Mouse (Mus musculus): ENCODE measurements at regions not wholly inside any gene's neighbourhood (a gene's known extent, or its start where the extent isn't known, plus 50 kb on each side); places are given as distances from the start of the nearest gene placed in this dataset.

DNA sequence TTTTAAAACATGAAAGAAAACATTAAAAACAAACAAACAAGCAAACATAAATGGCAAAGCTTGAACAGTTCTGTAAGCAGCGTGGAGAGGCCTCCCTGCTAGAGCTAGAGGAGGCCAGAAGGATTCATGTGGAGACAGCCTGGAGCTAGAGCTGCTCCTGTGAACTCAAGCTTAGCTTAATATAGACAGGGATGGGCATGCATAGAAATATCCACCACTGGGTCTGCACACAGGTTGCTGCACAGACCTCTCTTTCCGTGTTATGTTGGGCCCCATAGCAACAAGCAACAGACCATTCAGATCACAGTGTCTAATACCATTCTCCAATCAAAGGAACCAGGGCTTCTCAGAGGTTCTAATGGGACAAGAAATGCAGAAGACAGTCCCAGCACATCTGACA is 122.9 kb upstream of the Magi3 start:
- no peaks in the 10 kb centered on the region for H3K36me3 ChIP-seq
- H3K9me3 ChIP-seq: no peaks in the 10 kb centered on the region
- no peak overlapping the region for H3K4me2 ChIP-seq (replicated peaks)
- no peak overlapping the region for H3K27ac ChIP-seq
- WGBS: 85% methylated on average over 2 of the region's 2 CpGs
- H3K4me1 ChIP-seq (replicated peaks): no peaks in the 10 kb centered on the region
- H3K4me3 ChIP-seq (replicated peaks): no peak overlapping the region
- no peaks in the 10 kb centered on the region for H3K27me3 ChIP-seq (replicated peaks)
- H3K9ac ChIP-seq: no peak overlapping the region
- ATAC-seq: no peak

DNA sequence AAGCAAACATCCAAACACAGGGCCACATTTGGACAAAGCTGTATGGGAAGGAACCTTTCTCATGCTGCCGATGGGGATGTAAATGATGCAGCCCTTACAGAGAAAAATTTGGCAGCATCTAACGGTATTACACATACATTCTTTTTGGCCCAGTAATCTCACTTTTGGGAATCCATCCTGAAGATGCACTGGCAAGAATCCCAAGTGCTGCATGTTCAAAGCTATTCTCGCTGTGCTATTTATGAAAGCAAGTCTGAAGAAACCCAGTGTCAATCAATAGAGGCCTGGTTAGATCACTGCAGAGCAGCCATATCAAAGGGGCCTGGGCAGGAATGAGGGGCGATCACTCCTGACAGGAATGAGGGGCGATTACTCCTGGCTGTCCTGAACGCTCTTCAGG is 122.0 kb upstream of the Magi3 start:
- Histone ChIP-seq H3K9ac (no peak overlapping the region), H3K27ac (no peak overlapping the region), H3K27me3 (replicated peaks) (no peaks in the 10 kb centered on the region), H3K36me3 (no peaks in the 10 kb centered on the region), H3K9me3 (no peaks in the 10 kb centered on the region), H3K4me3 (replicated peaks) (no peak overlapping the region), H3K4me2 (replicated peaks) (no peak overlapping the region), H3K4me1 (replicated peaks) (no peaks in the 10 kb centered on the region)
- no peak for ATAC-seq
- WGBS: 67% methylated on average over 6 of the region's 6 CpGs

- no peaks in the 10 kb centered on the region for H3K9me3 ChIP-seq
- H3K27ac ChIP-seq: no peak overlapping the region
- WGBS: 73% methylated on average over 2 of the region's 2 CpGs
- H3K4me2 ChIP-seq (replicated peaks): no peak overlapping the region
- no peak for ATAC-seq
- H3K4me1 ChIP-seq (replicated peaks): no peaks in the 10 kb centered on the region
- no peak overlapping the region for H3K9ac ChIP-seq
- H3K4me3 ChIP-seq (replicated peaks): no peak overlapping the region
- no peaks in the 10 kb centered on the region for H3K27me3 ChIP-seq (replicated peaks)
- H3K36me3 ChIP-seq: no peaks in the 10 kb centered on the region
Observed at GRCm38 (mm10) chr3:104340331-104340730, 120.2 kb upstream of the Magi3 start.

DNA sequence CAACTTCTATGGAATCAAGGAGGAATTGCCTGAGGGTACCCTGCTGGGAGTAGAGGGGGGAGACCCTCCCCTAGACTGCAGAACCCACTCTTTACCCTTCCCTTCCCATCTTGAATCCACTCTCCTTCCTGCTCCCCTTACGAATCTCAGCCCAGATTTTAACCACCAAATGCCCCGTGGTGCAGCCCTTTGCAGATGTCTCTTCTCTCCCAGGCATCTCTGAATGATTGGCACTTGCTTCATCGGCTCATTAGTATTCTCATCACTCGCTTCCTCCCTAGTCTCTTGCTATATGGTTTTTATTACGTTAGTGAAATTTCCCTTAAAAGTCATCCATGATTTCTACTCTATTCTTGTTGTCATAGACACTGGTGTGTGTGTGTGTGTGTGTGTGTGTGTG is 116.7 kb upstream of the Magi3 start:
- Histone ChIP-seq H3K9me3 (no peaks in the 10 kb centered on the region), H3K36me3 (no peaks in the 10 kb centered on the region), H3K27ac (no peak overlapping the region), H3K4me1 (replicated peaks) (no peaks in the 10 kb centered on the region), H3K27me3 (replicated peaks) (no peaks in the 10 kb centered on the region), H3K9ac (no peak overlapping the region), H3K4me2 (replicated peaks) (no peak overlapping the region), H3K4me3 (replicated peaks) (no peak overlapping the region)
- 86% methylated on average over 5 of the region's 5 CpGs for WGBS
- no peak for ATAC-seq

DNA sequence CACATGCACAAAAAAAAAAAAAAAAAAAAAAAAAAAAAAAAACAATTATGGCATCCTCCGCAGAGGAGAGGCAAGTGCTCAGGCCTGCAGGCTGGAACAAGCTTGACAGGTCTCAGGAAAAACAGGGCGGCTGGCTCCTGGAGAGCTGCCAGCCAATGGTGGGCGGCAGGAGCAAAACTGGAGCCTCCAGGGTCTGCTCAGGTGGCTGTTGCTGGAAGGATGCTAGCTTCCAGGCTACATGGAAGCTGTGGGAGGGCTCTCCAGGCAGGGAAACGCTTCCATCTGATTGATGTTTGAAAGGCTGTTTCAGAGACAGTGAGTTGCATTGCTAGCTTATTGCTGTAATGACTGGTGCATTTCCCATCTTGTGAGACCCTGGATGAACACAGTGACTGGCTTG is 116.1 kb upstream of the Magi3 start:
- no peak for ATAC-seq
- WGBS: 26% methylated on average over 4 of the region's 4 CpGs
- no peak overlapping the region for H3K4me3 ChIP-seq (replicated peaks)
- no peaks in the 10 kb centered on the region for H3K27me3 ChIP-seq (replicated peaks)
- H3K4me1 ChIP-seq (replicated peaks): no peaks in the 10 kb centered on the region
- H3K27ac ChIP-seq: no peak overlapping the region
- no peak overlapping the region for H3K9ac ChIP-seq
- no peak overlapping the region for H3K4me2 ChIP-seq (replicated peaks)
- H3K36me3 ChIP-seq: no peaks in the 10 kb centered on the region
- no peaks in the 10 kb centered on the region for H3K9me3 ChIP-seq

DNA sequence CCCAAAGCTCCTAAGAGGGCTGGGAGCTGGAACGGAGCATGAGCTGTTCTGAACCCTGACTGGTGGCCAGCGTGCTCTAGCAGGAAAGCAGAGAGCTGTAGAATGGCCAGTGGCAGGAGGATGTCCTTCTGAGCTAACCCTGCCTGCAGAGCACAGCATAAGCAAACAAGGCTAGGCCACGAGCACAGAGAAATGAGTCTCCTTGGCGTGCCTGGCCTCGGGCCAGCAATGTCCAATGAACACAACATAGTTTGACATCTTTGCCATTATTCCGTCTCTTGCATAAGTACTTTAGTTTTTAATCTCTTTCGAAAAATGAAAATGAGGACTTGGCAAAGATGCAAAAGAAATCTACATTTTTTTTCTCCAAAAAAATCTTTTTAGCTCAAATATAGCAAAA is 114.6 kb upstream of the Magi3 start:
- H3K36me3 ChIP-seq: no peaks in the 10 kb centered on the region

DNA sequence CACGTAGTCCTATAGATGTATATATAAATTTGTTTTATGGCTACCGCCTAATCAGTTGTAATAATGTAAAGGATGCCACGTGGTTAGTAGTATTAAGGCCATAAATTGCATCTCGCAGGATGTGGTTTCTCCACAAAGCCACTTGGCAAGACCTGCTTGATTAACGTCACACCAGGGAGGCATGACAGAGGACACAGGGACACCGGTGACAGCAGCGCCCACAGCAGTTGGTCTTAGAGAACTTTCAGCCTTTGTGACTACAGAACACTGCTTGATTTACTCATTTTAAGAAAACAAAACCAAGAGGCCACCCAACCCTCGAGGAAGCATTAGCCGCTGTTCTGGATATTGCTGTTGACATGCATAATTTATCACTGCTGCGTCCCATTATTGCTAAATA is 113.2 kb upstream of the Magi3 start:
- no peak for ATAC-seq
- Histone ChIP-seq H3K27me3 (replicated peaks) (no peaks in the 10 kb centered on the region), H3K9ac (no peak overlapping the region), H3K27ac (no peak overlapping the region), H3K4me3 (replicated peaks) (no peak overlapping the region), H3K4me1 (replicated peaks) (no peaks in the 10 kb centered on the region), H3K4me2 (replicated peaks) (no peak overlapping the region), H3K36me3 (no peaks in the 10 kb centered on the region), H3K9me3 (no peaks in the 10 kb centered on the region)
- 79% methylated on average over 10 of the region's 10 CpGs for WGBS

More for the DNA sequence above, 114.6 kb upstream of the Magi3 start:
- Histone ChIP-seq H3K9ac (no peak overlapping the region), H3K4me2 (replicated peaks) (no peak overlapping the region), H3K4me3 (replicated peaks) (no peak overlapping the region), H3K4me1 (replicated peaks) (no peaks in the 10 kb centered on the region), H3K27ac (no peak overlapping the region), H3K27me3 (replicated peaks) (no peaks in the 10 kb centered on the region), H3K9me3 (no peaks in the 10 kb centered on the region)
- 82% methylated on average over 7 of the region's 7 CpGs for WGBS
- ATAC-seq: no peak

GRCm38 (mm10) chr3:104330646-104331045 is 110.5 kb upstream of the Magi3 start:
- no peaks in the 10 kb centered on the region for H3K4me1 ChIP-seq (replicated peaks)
- no peak overlapping the region for H3K27ac ChIP-seq
- no peaks in the 10 kb centered on the region for H3K27me3 ChIP-seq (replicated peaks)
- no peak for ATAC-seq
- H3K9me3 ChIP-seq: no peaks in the 10 kb centered on the region
- no peak overlapping the region for H3K4me2 ChIP-seq (replicated peaks)
- 85% methylated on average over 6 of the region's 6 CpGs for WGBS
- H3K4me3 ChIP-seq (replicated peaks): no peak overlapping the region
- H3K9ac ChIP-seq: no peak overlapping the region
- no peaks in the 10 kb centered on the region for H3K36me3 ChIP-seq

DNA sequence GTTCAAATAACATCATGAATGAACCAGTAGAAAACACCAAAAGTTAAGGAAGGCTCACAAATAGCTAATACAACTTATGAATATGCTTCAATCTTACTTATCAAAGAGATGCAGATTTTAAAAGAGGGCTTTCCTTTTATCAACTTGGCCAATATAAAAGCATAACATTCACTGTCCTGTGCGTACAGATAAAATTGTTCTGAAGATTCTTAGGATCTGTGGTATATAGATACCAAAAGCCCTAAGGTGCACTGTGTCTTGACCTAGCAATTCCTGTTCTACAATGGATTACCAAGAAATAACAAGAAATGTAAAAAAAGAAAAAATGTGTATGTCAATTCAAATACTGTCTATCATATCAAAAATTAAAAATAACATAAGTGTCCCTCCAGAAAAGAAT is 107.7 kb upstream of the Magi3 start:
- Histone ChIP-seq H3K4me2 (replicated peaks) (no peak overlapping the region), H3K27me3 (replicated peaks) (no peaks in the 10 kb centered on the region), H3K9me3 (no peaks in the 10 kb centered on the region), H3K9ac (no peak overlapping the region), H3K27ac (no peak overlapping the region), H3K4me1 (replicated peaks) (no peaks in the 10 kb centered on the region), H3K4me3 (replicated peaks) (no peak overlapping the region), H3K36me3 (no peaks in the 10 kb centered on the region)
- ATAC-seq: no peak
- 90% methylated on average over 1 of the region's 1 CpGs for WGBS

DNA sequence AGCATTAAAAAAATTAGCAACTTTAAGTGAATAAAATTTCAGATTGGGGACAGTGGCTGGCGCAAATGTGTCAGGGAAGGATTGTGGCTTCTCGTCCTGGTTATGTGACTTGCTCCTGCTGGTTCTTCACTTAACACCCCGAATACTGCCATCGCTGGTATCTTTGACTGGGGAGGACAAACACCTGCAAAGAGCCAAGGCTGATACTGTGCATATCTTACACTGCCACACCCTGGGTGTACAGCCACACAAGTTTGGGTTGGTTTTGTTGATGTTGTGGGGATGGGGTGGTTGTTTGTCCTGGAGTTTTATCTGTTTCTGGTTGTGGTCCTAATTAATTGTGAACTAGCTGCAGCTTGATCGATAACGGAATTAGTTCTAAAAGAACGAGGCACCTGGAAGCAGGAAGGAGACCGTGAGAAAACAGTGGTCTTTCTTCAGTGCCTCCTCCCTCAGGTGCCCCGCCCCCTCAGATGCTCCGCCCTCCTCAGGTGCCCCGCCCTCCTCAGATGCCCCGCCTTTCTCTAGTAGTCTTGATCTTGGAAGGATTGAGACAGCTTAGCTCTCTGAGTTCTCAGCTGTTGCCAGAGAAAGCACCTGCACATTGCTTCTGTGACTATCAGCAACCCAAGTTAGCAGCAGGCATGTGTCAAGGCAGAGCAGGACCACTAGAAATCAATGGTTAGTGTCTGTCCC is 107.0 kb upstream of the Magi3 start:
- H3K4me1 ChIP-seq (replicated peaks): no peaks in the 10 kb centered on the region
- H3K9me3 ChIP-seq: no peaks in the 10 kb centered on the region
- no peak overlapping the region for H3K27ac ChIP-seq
- H3K4me3 ChIP-seq (replicated peaks): no peak overlapping the region
- WGBS: 83% methylated on average over 12 of the region's 12 CpGs
- H3K36me3 ChIP-seq: no peaks in the 10 kb centered on the region
- no peaks in the 10 kb centered on the region for H3K27me3 ChIP-seq (replicated peaks)
- H3K4me2 ChIP-seq (replicated peaks): no peak overlapping the region
- no peak for ATAC-seq
- H3K9ac ChIP-seq: no peak overlapping the region

DNA sequence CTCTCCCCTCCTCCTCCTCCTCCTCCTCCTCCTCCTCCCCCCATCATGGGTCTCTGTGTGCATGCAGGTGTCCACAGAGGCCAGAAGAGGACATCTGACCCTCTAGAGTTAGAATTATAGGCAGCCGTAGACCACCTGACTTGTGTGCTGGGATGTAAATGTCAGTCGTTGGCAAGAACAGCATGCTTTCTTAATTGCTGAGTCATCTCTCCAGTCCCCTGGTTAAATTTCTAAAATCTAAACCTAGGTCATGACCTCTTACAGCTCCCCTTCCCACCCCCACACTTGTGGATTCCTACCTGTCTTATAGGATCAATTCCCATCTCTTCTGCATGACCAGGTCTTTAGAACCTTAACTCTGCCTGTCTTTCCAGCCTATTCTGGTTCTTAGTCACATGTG is 102.4 kb upstream of the Magi3 start:
- no peak for ATAC-seq
- Histone ChIP-seq H3K4me3 (replicated peaks) (no peak overlapping the region), H3K27me3 (replicated peaks) (no peaks in the 10 kb centered on the region), H3K4me1 (replicated peaks) (peaks cover 9% of the 10 kb centered on the region; the same call in 1 of the 2 replicates), H3K27ac (no peak overlapping the region), H3K4me2 (replicated peaks) (no peak overlapping the region), H3K9ac (no peak overlapping the region), H3K36me3 (no peaks in the 10 kb centered on the region), H3K9me3 (no peaks in the 10 kb centered on the region)
- WGBS: 65% methylated on average over 2 of the region's 2 CpGs

GRCm38 (mm10) chr3:104320404-104320803 is 100.2 kb upstream of the Magi3 start:
- H3K9ac ChIP-seq: no peak overlapping the region
- H3K9me3 ChIP-seq: no peaks in the 10 kb centered on the region
- no peaks in the 10 kb centered on the region for H3K36me3 ChIP-seq
- H3K27me3 ChIP-seq (replicated peaks): no peaks in the 10 kb centered on the region
- WGBS: 49% methylated on average over 4 of the region's 4 CpGs
- no peak overlapping the region for H3K4me2 ChIP-seq (replicated peaks)
- H3K4me1 ChIP-seq (replicated peaks): peaks cover 9% of the 10 kb centered on the region; the same call in 1 of the 2 replicates
- H3K27ac ChIP-seq: 0 out of 2 replicates have a peak overlapping the region, but pooled peaks have one; percentile 32
- H3K4me3 ChIP-seq (replicated peaks): no peak overlapping the region
- ATAC-seq: peak; percentile 29; the same call in 1 of the 2 replicates

- H3K4me2 ChIP-seq (replicated peaks): no peak overlapping the region
- no peak overlapping the region for H3K9ac ChIP-seq
- H3K4me3 ChIP-seq (replicated peaks): no peak overlapping the region
- no peak for ATAC-seq
- H3K4me1 ChIP-seq (replicated peaks): peaks cover 9% of the 10 kb centered on the region; the same call in 1 of the 2 replicates
- no peak overlapping the region for H3K27ac ChIP-seq
- H3K27me3 ChIP-seq (replicated peaks): no peaks in the 10 kb centered on the region
- WGBS: 40% methylated on average over 6 of the region's 6 CpGs
- no peaks in the 10 kb centered on the region for H3K9me3 ChIP-seq
- no peaks in the 10 kb centered on the region for H3K36me3 ChIP-seq
Observed at GRCm38 (mm10) chr3:104319377-104319776, 99.2 kb upstream of the Magi3 start.
